Mouse (Mus musculus) stomach, embryonic 14.5 days (tissue): ENCODE measurements around the gene 4933411K16Rik. TPM values are rescaled to one million over a fixed set of nuclear protein-coding genes. Genes with fewer than 3 reads are reported as not detected.
"Not testable (repeated sequence)": the region's sequence is repeated elsewhere in the genome, so short reads cannot be mapped to it uniquely, and the experiment has no call there.

Experiments
- ATAC-seq: fragments of 200-750 bp; cut with Nextera tagmentation; 2 replicates; pipeline ENCODE4 v1.8.0; 2017; ENCODE audit warnings: low read depth, moderate TSS enrichment; ENCODE audit not compliant: insufficient number of reproducible peaks, insufficient read depth, low FRiP score
- H3K27ac ChIP-seq: fragments of 300-500 bp; sonication (generic); 2 replicates; pipeline ENCODE4 v1.5.1; 2014; ENCODE audit warnings: mild to moderate bottlenecking, low read length, moderate library complexity, mixed read lengths
- H3K27me3 ChIP-seq: fragments of 300-500 bp; sonication (generic); 2 replicates; pipeline ENCODE4 v1.6.1; 2014; ENCODE audit warnings: low read length, control low read depth, mixed read lengths; ENCODE audit not compliant: control insufficient read depth, insufficient read depth
- H3K36me3 ChIP-seq: fragments of 300-500 bp; sonication (generic); 2 replicates; pipeline ENCODE4 v1.6.1; 2014; ENCODE audit warnings: mild to moderate bottlenecking, control low read depth, low read length, moderate library complexity, mixed read lengths; ENCODE audit not compliant: control insufficient read depth, insufficient read depth
- H3K4me1 ChIP-seq: fragments of 300-500 bp; sonication (generic); 2 replicates; pipeline ENCODE4 v1.6.1; 2014; ENCODE audit warnings: low read length, control low read depth, mixed read lengths; ENCODE audit not compliant: control insufficient read depth, insufficient read depth
- H3K4me2 ChIP-seq: fragments of 300-500 bp; sonication (generic); replicated peaks from 2 replicates; pipeline ENCODE4 v1.6.1; 2014; ENCODE audit warnings: low read depth, low read length, control low read depth
- H3K4me3 ChIP-seq: fragments of 300-500 bp; sonication (generic); 2 replicates; pipeline ENCODE4 v1.5.1; 2014; ENCODE audit warnings: low read depth, low read length, control low read depth
- H3K9ac ChIP-seq: fragments of 300-500 bp; sonication (generic); replicated peaks from 2 replicates; pipeline ENCODE4 v1.6.1; 2014; ENCODE audit warnings: low read depth, mild to moderate bottlenecking, control low read depth, low read length, moderate library complexity, mixed read lengths
- H3K9me3 ChIP-seq: fragments of 300-500 bp; sonication (generic); 2 replicates; pipeline ENCODE4 v1.6.1; 2016; ENCODE audit warnings: low read depth, low read length, control low read depth; ENCODE audit not compliant: control insufficient read depth
- WGBS: fragments of 180-500 bp; shearing (Covaris S2); extraction: QIAGEN DNeasy Blood & Tissue Kit; methylation state at CpG from one replicate; pipeline ENCODE4 v1.1.7; 2014; 5-methylcytosine and 5-hydroxymethylcytosine counted together
- polyA plus RNA-seq: library from polyadenylated mRNA; unstranded; fragments of >200 nt; fragmentation: Nextera tagmentation; extraction: Ambion mirVana; gene quantifications from 2 replicates; pipeline ENCODE4 v1.2.1, GENCODE M21; 2014

Gene 4933411K16Rik
- polyA plus RNA-seq, 1 experiment from 2014 or later: not detected

DNA sequence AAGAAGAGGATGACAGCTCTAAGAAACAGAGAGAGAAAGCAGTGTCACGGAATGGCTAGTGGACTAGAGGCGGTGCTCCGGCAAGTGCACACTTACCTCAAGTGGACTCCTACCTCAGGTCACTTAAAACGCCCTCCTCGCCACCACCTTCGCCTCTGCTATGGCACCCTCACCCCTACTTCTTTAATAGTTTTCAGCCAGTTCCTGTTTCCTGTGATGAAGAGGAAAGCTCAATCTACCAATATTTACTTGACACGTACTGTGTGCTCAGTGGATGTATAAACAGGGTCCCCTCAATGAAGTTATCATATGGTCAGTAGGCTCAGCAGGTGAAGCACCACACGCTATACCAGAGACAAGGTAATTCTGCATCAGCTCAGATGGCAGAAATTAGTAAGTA is 26.5 kb downstream of the 4933411K16Rik start:
- no peak for ATAC-seq
- Histone ChIP-seq H3K4me1 (no peaks in the 10 kb centered on the region), H3K36me3 (peaks cover 8% of the 10 kb centered on the region), H3K9ac (no peak overlapping the region), H3K27me3 (no peaks in the 10 kb centered on the region), H3K27ac (no peak overlapping the region), H3K4me2 (no peak overlapping the region), H3K4me3 (no peak overlapping the region), H3K9me3 (no peaks in the 10 kb centered on the region)
- 91% methylated on average over 8 of the region's 8 CpGs for WGBS

DNA sequence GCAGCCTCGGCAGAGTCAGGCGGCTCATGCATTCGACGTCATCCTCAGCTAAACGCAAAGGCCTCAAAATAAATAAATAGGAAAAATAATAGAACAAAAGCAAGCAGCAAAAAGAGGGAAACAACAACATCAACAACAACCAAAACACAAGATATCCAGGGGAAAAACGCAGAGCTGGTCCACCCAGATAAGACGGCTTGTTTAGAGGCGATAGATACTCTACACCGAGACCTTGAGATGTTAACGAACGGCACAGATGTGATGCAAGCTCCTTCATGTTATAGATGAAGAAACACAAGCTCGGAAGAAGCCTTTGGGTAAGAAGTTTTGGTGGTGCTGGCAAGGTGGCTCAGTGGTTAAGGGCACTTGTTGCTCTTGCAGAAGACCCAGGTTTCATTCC is 27.0 kb downstream of the 4933411K16Rik start:
- Histone ChIP-seq H3K9ac (no peak overlapping the region), H3K4me1 (no peaks in the 10 kb centered on the region), H3K9me3 (no peaks in the 10 kb centered on the region), H3K4me3 (no peak overlapping the region), H3K27me3 (no peaks in the 10 kb centered on the region), H3K4me2 (no peak overlapping the region), H3K36me3 (peaks cover 8% of the 10 kb centered on the region), H3K27ac (no peak overlapping the region)
- 93% methylated on average over 12 of the region's 12 CpGs for WGBS
- no peak for ATAC-seq

DNA sequence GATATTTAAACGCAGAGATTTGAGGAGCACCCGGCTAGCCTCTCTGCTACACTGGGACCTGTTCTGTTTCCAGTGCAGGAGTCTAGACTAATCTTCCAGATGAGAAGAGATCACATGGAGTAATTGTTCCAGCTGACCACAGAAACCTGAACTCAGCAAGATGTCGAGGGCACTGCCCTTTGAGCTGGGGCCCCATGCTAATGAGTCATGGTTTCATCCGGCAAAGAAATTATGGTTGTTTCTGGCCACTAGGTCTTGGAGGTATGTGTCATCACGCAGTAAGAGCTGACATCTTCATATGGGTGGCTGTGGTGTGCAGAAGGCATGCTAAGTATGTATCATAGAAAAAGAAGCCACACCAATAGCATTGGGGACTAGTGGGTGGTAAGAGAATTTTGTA is 27.9 kb downstream of the 4933411K16Rik start:
- Histone ChIP-seq H3K9ac (no peak overlapping the region), H3K36me3 (peaks cover 8% of the 10 kb centered on the region), H3K4me3 (no peak overlapping the region), H3K4me1 (no peaks in the 10 kb centered on the region), H3K9me3 (no peaks in the 10 kb centered on the region), H3K27me3 (no peaks in the 10 kb centered on the region), H3K4me2 (no peak overlapping the region), H3K27ac (no peak overlapping the region)
- 79% methylated on average over 5 of the region's 5 CpGs for WGBS
- ATAC-seq: no peak

DNA sequence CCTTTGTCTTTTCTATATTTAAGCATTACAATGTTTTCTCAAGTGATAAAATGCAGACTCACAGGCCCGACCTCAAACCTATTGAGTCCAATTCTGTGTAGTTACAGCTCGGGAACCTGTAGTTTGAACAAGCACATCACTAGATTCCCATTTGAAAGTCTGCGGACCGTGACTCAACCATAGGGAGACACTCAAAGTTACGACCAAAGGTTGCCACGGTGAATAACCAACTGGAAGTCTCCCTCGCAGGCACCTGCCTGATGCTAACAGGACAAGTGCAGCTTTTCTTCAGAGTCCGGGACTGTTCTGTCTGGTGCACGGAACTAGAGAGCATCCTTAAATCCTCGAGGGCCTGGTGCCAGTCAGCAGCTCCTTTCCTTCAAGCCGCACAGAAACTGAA is 28.4 kb downstream of the 4933411K16Rik start:
- H3K27ac ChIP-seq: no peak overlapping the region
- no peaks in the 10 kb centered on the region for H3K9me3 ChIP-seq
- H3K36me3 ChIP-seq: peaks cover 3% of the 10 kb centered on the region; the same call in 1 of the 2 replicates
- no peak overlapping the region for H3K4me2 ChIP-seq
- WGBS: 88% methylated on average over 11 of the region's 11 CpGs
- ATAC-seq: no peak
- H3K27me3 ChIP-seq: no peaks in the 10 kb centered on the region
- H3K4me1 ChIP-seq: no peaks in the 10 kb centered on the region
- H3K9ac ChIP-seq: no peak overlapping the region
- H3K4me3 ChIP-seq: no peak overlapping the region

DNA sequence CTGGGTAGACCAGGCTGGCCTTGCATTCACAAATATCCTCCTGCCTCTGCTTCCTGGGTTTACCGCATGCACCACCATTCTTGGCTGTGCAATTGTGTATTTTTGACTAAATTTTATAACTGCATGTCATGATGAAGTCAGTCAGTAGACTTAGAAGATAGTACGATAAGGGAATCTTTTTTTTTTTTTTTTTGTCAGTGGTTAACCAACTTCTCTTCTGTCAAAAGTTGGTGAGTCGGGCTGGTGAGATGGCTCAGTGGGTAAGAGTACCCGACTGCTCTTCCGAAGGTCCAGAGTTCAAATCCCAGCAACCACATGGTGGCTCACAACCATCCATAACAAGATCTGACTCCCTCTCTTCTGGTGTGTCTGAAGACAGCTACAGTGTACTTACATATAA is 29.6 kb downstream of the 4933411K16Rik start:
- not testable (repeated sequence) for ATAC-seq, H3K36me3 ChIP-seq, H3K9ac ChIP-seq, H3K27me3 ChIP-seq, H3K4me3 ChIP-seq, H3K9me3 ChIP-seq, H3K4me1 ChIP-seq, H3K27ac ChIP-seq, H3K4me2 ChIP-seq
- WGBS: 91% methylated on average over 5 of the region's 5 CpGs

DNA sequence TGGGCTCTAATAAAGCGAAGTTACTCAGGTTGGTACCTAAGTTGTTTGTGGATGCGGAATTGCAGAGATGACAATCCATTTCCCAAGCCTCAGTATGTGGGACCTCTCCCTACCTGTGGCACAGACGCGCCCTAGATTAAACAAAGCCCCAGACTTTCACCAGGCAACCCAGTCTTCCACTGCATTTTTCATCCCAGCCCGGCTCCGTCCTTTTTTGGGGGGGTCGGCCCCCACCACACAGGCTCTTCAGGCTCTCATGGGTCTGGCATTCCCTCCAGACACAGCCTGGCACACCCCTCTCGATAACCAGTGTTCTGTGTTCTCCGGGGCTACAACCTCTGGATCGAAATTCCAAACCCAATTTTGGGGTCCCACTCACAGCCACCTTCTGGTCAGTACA is 33.6 kb downstream of the 4933411K16Rik start:
- Histone ChIP-seq H3K27me3 (no peaks in the 10 kb centered on the region), H3K4me1 (peaks cover 4% of the 10 kb centered on the region; the same call in 1 of the 2 replicates), H3K27ac (no peak overlapping the region), H3K36me3 (no peaks in the 10 kb centered on the region), H3K9me3 (no peaks in the 10 kb centered on the region), H3K4me2 (peak overlapping the region; percentile 78), H3K4me3 (peak overlapping the region; percentile 54), H3K9ac (peak overlapping the region; percentile 43)
- no peak for ATAC-seq
- 4% methylated on average over 10 of the region's 10 CpGs for WGBS

DNA sequence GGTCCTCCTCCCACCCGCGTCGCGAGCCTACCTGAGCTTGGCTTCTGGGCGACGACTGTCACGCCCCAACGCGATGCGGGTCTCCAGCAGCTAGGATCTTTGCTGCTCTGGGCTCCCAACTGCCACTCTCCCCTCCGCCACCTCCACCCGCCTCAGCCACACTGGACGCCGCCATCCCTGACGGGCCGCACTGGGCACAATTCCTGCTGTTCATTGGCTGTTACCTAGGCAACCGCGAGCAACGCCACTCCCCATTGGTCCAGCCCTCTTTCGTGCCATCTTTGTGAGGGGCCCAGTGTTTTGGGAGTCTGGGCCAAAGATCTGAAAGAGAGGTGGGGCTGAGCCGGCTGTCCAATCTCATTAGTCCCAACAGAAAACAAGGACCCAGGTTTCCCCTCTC is 34.1 kb downstream of the 4933411K16Rik start, which contains the start of gene Morn4:
Morn4 (minus strand) TSS at position 192 of the 400 bp plus-strand sequence.
- Histone ChIP-seq H3K4me3 (peak within 1 kb of the TSS; percentile 54), H3K9me3 (no peaks in the 10 kb centered on the region), H3K27ac (no peak within 1 kb of the TSS), H3K9ac (peak within 1 kb of the TSS; percentile 43), H3K4me2 (peak within 1 kb of the TSS; percentile 78), H3K36me3 (no peaks in the 10 kb centered on the region), H3K4me1 (peaks cover 6% of the 10 kb centered on the region), H3K27me3 (no peaks in the 10 kb centered on the region)
- WGBS: under 1% methylated on average over 21 of the region's 21 CpGs
- ATAC-seq: peak; percentile 73

DNA sequence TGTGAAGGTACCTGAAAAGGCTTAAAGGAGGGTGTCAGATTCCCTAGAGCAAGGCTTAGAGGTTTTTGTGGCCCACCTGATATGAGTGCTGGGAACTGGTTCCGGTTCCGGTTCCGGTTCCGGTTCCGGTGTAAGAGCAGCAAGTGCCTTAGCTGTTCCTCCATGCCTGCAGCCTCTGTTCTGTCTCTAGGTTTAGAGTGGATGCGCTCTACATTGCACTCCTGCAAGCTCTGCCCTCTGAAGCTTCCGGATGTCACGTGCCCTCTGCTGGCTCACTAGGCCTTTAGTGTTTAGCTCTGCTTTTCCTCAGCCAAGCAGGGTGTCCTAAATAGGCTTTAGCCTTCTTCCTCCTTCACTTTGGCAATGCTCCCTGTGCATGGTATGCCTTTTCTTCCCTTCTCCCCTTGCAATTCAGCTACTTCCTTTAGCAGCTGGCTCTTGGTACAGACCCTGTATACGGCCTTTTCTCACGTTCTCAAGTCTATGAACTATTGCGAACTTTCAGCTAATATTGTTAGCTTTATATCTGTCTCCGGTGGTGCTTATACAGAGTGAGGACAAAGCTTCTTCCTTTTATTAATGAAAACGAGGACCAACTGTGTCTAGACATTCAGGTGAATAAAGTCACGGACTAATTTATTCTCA is 37.2 kb downstream of the 4933411K16Rik start:
- Histone ChIP-seq H3K9ac (no peak overlapping the region), H3K4me2 (peak overlapping the region; percentile 48), H3K27ac (peak overlapping the region; percentile 88), H3K36me3 (peaks cover 8% of the 10 kb centered on the region; the same call in 1 of the 2 replicates), H3K9me3 (no peaks in the 10 kb centered on the region), H3K4me3 (peak overlapping the region; percentile 59), H3K27me3 (no peaks in the 10 kb centered on the region), H3K4me1 (peaks cover 10% of the 10 kb centered on the region)
- no peak for ATAC-seq
- 21% methylated on average over 14 of the region's 14 CpGs for WGBS
